Mouse (Mus musculus): ENCODE measurements around the gene Aldh2. TPM values are rescaled to one million over a fixed set of nuclear protein-coding genes. Genes with fewer than 3 reads are reported as not detected.
A peak's percentile ranks its signal among the peaks of the same experiment; 100 is the strongest.

Aldh2 gene
- polyA plus RNA-seq, 1 experiment from 2014 or later = 53.7 TPM

DNA sequence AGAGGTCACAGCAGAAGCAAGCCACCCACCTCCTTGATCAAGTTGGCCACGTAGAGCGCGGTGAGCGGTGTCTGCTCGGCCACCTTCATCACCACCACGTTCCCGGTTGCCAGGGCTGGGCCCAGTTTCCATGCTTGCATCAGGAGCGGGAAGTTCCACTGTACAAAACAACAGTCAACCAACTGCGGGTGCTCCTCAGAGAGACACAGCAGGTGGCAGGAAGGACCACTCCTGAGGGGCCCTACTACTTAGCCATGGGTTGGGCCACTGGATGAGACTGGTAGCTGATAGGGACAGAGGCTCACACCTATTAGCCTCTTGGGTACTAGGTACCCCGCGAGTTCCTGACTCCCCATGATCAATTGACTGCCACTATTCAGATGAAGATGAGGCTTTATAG is 17.8 kb downstream of the Aldh2 start:
- no peaks in the 10 kb centered on the region for H3K27me3 ChIP-seq (ENCODE audit: control insufficient read depth, insufficient read depth, low read length)
- 97% methylated on average over 11 of the region's 11 CpGs for WGBS
- H3K9ac ChIP-seq (ENCODE audit: low read length) = no peak overlapping the region
- H3K27ac ChIP-seq (ENCODE audit: low read depth, low read length) = no peak overlapping the region
- no peak for ATAC-seq (replicated peaks; ENCODE audit: low FRiP score)
- H3K9me3 ChIP-seq (ENCODE audit: control insufficient read depth, low read length) = no peaks in the 10 kb centered on the region
- no peak overlapping the region for H3K4me3 ChIP-seq (ENCODE audit: low read depth, low read length)
- no peak overlapping the region for H3K4me2 ChIP-seq (ENCODE audit: low read depth, low read length, severe bottlenecking)
- H3K36me3 ChIP-seq (ENCODE audit: control insufficient read depth, insufficient read depth, low read length) = no peaks in the 10 kb centered on the region; the same call in 1 of the 2 replicates
- no peak for DNase-seq (ENCODE audit: low spot score)
- H3K4me1 ChIP-seq (replicated peaks; ENCODE audit: control insufficient read depth, insufficient read depth, low read length) = no peaks in the 10 kb centered on the region

GRCm38 (mm10) chr5:121574145-121574544 is 19.5 kb downstream of the Aldh2 start:
- Histone ChIP-seq H3K36me3 (ENCODE audit: control insufficient read depth, insufficient read depth, low read length) (no peaks in the 10 kb centered on the region; the same call in 1 of the 2 replicates), H3K4me2 (ENCODE audit: low read depth, low read length, severe bottlenecking) (no peak overlapping the region), H3K9me3 (ENCODE audit: control insufficient read depth, low read length) (no peaks in the 10 kb centered on the region), H3K27me3 (ENCODE audit: control insufficient read depth, insufficient read depth, low read length) (no peaks in the 10 kb centered on the region), H3K4me3 (ENCODE audit: low read depth, low read length) (no peak overlapping the region), H3K9ac (ENCODE audit: low read length) (no peak overlapping the region), H3K27ac (ENCODE audit: low read depth, low read length) (no peak overlapping the region), H3K4me1 (replicated peaks; ENCODE audit: control insufficient read depth, insufficient read depth, low read length) (no peaks in the 10 kb centered on the region)
- DNase-seq (ENCODE audit: low spot score) (no peak), ATAC-seq (replicated peaks; ENCODE audit: low FRiP score) (no peak)
- 92% methylated on average over 13 of the region's 13 CpGs for WGBS

DNA sequence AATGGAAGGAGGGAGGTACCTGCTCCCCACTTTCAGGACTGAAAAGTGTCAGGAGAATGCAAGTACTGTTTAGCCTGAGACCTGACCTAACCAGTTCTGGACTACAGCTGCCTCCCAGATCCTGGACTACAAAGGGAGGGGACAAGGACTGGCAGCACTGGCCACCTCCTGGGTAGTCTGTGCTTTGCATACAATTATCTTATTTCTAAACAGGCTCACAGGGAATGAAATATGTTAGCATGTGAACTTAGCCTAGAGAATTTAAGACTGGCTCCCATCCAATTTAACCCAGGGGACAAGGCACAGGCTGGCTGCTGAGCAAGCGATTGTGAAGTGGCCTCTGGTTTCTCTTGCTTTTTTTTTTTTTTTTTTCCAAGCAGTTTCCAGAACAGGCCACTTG is 22.8 kb downstream of the Aldh2 start:
- no peak overlapping the region for H3K9ac ChIP-seq (ENCODE audit: low read length)
- H3K9me3 ChIP-seq (ENCODE audit: control insufficient read depth, low read length) = no peaks in the 10 kb centered on the region
- DNase-seq (ENCODE audit: low spot score) (no peak), ATAC-seq (replicated peaks; ENCODE audit: low FRiP score) (no peak)
- H3K4me3 ChIP-seq (ENCODE audit: low read depth, low read length) = no peak overlapping the region
- H3K36me3 ChIP-seq (ENCODE audit: control insufficient read depth, insufficient read depth, low read length) = no peaks in the 10 kb centered on the region; the same call in 1 of the 2 replicates
- no peaks in the 10 kb centered on the region for H3K27me3 ChIP-seq (ENCODE audit: control insufficient read depth, insufficient read depth, low read length)
- H3K4me1 ChIP-seq (replicated peaks; ENCODE audit: control insufficient read depth, insufficient read depth, low read length) = no peaks in the 10 kb centered on the region
- no peak overlapping the region for H3K4me2 ChIP-seq (ENCODE audit: low read depth, low read length, severe bottlenecking)
- no peak overlapping the region for H3K27ac ChIP-seq (ENCODE audit: low read depth, low read length)
- 83% methylated on average over 1 of the region's 1 CpGs for WGBS

- no peak for DNase-seq (ENCODE audit: low spot score)
These were observed 23.7 kb downstream of the Aldh2 start for GRCm38 (mm10) chr5:121569881-121570420.

GRCm38 (mm10) chr5:121566035-121566681 is 27.5 kb downstream of the Aldh2 start:
- Histone ChIP-seq H3K9ac (ENCODE audit: low read length) (no peak overlapping the region), H3K4me2 (ENCODE audit: low read depth, low read length, severe bottlenecking) (no peak overlapping the region), H3K36me3 (ENCODE audit: control insufficient read depth, insufficient read depth, low read length) (no peaks in the 10 kb centered on the region; the same call in 1 of the 2 replicates), H3K4me1 (replicated peaks; ENCODE audit: control insufficient read depth, insufficient read depth, low read length) (peaks cover 3% of the 10 kb centered on the region; the same call in 1 of the 2 replicates), H3K27me3 (ENCODE audit: control insufficient read depth, insufficient read depth, low read length) (no peaks in the 10 kb centered on the region), H3K4me3 (ENCODE audit: low read depth, low read length) (no peak overlapping the region), H3K27ac (ENCODE audit: low read depth, low read length) (no peak overlapping the region), H3K9me3 (ENCODE audit: control insufficient read depth, low read length) (no peaks in the 10 kb centered on the region)
- DNase-seq (ENCODE audit: low spot score) = no peak
- WGBS = 91% methylated on average over 16 of the region's 16 CpGs
- ATAC-seq (replicated peaks; ENCODE audit: low FRiP score) = no peak

More at GRCm38 (mm10) chr5:121569881-121570420, 23.7 kb downstream of the Aldh2 start:
- H3K27ac ChIP-seq (ENCODE audit: low read depth, low read length) = no peak overlapping the region
- H3K4me3 ChIP-seq (ENCODE audit: low read depth, low read length) = no peak overlapping the region
- H3K4me1 ChIP-seq (replicated peaks; ENCODE audit: control insufficient read depth, insufficient read depth, low read length) = no peaks in the 10 kb centered on the region
- no peaks in the 10 kb centered on the region for H3K27me3 ChIP-seq (ENCODE audit: control insufficient read depth, insufficient read depth, low read length)
- no peaks in the 10 kb centered on the region for H3K9me3 ChIP-seq (ENCODE audit: control insufficient read depth, low read length)
- WGBS = 84% methylated on average over 8 of the region's 9 CpGs
- no peaks in the 10 kb centered on the region; the same call in 1 of the 2 replicates for H3K36me3 ChIP-seq (ENCODE audit: control insufficient read depth, insufficient read depth, low read length)
- H3K4me2 ChIP-seq (ENCODE audit: low read depth, low read length, severe bottlenecking) = no peak overlapping the region
- no peak for ATAC-seq (replicated peaks; ENCODE audit: low FRiP score)
- H3K9ac ChIP-seq (ENCODE audit: low read length) = no peak overlapping the region

- H3K27ac ChIP-seq (ENCODE audit: low read depth, low read length) = no peak overlapping the region
- no peaks in the 10 kb centered on the region for H3K27me3 ChIP-seq (ENCODE audit: control insufficient read depth, insufficient read depth, low read length)
- H3K9ac ChIP-seq (ENCODE audit: low read length) = peak overlapping the region; percentile 33; the same call in 1 of the 2 replicates
- no peaks in the 10 kb centered on the region for H3K9me3 ChIP-seq (ENCODE audit: control insufficient read depth, low read length)
- no peaks in the 10 kb centered on the region for H3K36me3 ChIP-seq (ENCODE audit: control insufficient read depth, insufficient read depth, low read length)
- no peak for ATAC-seq (replicated peaks; ENCODE audit: low FRiP score)
- no peak overlapping the region for H3K4me3 ChIP-seq (ENCODE audit: low read depth, low read length)
- peak; percentile 95 for DNase-seq (ENCODE audit: low spot score)
- peak overlapping the region; percentile 15; the same call in 1 of the 2 replicates for H3K4me2 ChIP-seq (ENCODE audit: low read depth, low read length, severe bottlenecking)
- WGBS = 12% methylated on average over 11 of the region's 11 CpGs
- peaks cover 3% of the 10 kb centered on the region; the same call in 1 of the 2 replicates for H3K4me1 ChIP-seq (replicated peaks; ENCODE audit: control insufficient read depth, insufficient read depth, low read length)
These were observed 29.1 kb downstream of the Aldh2 start for GRCm38 (mm10) chr5:121564468-121564895.

DNA sequence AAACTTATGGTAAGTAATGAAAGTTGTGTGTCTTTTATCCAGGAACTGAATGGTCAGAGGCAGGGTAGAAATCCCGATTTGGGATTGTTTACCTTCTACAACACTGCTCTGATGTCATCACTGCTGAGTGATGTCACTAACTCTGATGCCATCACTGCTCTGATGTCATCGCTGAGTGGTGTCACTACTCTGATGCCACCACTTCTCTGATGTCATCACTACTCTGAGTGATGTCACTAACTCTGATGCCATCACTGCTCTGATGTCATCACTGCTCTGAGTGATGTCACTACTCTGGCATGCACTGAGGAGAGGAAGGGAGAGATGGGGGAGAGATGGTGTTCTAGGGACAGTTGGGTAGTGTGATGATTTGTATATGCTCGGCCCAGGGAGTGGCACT is 31.2 kb downstream of the Aldh2 start:
- DNase-seq (ENCODE audit: low spot score) (no peak), ATAC-seq (replicated peaks; ENCODE audit: low FRiP score) (no peak)
- 90% methylated on average over 3 of the region's 3 CpGs for WGBS
- Histone ChIP-seq H3K27ac (ENCODE audit: low read depth, low read length) (no peak overlapping the region), H3K4me2 (ENCODE audit: low read depth, low read length, severe bottlenecking) (no peak overlapping the region), H3K9ac (ENCODE audit: low read length) (no peak overlapping the region), H3K9me3 (ENCODE audit: control insufficient read depth, low read length) (no peaks in the 10 kb centered on the region), H3K36me3 (ENCODE audit: control insufficient read depth, insufficient read depth, low read length) (no peaks in the 10 kb centered on the region), H3K27me3 (ENCODE audit: control insufficient read depth, insufficient read depth, low read length) (no peaks in the 10 kb centered on the region), H3K4me3 (ENCODE audit: low read depth, low read length) (no peak overlapping the region), H3K4me1 (replicated peaks; ENCODE audit: control insufficient read depth, insufficient read depth, low read length) (peaks cover 3% of the 10 kb centered on the region; the same call in 1 of the 2 replicates)

GRCm38 (mm10) chr5:121549196-121549595 is 44.4 kb downstream of the Aldh2 start:
- no peaks in the 10 kb centered on the region for H3K9me3 ChIP-seq (ENCODE audit: control insufficient read depth, low read length)
- H3K27me3 ChIP-seq (ENCODE audit: control insufficient read depth, insufficient read depth, low read length) = no peaks in the 10 kb centered on the region
- H3K9ac ChIP-seq (ENCODE audit: low read length) = no peak overlapping the region
- peaks cover 5% of the 10 kb centered on the region; the same call in 1 of the 2 replicates for H3K4me1 ChIP-seq (replicated peaks; ENCODE audit: control insufficient read depth, insufficient read depth, low read length)
- DNase-seq (ENCODE audit: low spot score) (no peak), ATAC-seq (replicated peaks; ENCODE audit: low FRiP score) (no peak)
- 87% methylated on average over 7 of the region's 7 CpGs for WGBS
- no peak overlapping the region for H3K4me3 ChIP-seq (ENCODE audit: low read depth, low read length)
- no peaks in the 10 kb centered on the region for H3K36me3 ChIP-seq (ENCODE audit: control insufficient read depth, insufficient read depth, low read length)
- no peak overlapping the region for H3K4me2 ChIP-seq (ENCODE audit: low read depth, low read length, severe bottlenecking)
- no peak overlapping the region for H3K27ac ChIP-seq (ENCODE audit: low read depth, low read length)

Measured in forebrain, embryonic 11.5 days (tissue).